Mouse (Mus musculus) intestine, postnatal 0 days (tissue): Measurements from ENCODE around the gene Agr2. TPM values are rescaled to one million over a fixed set of nuclear protein-coding genes. Genes with fewer than 3 reads are reported as not detected.

Source experiments
- ATAC-seq: fragments of 200-750 bp; cut with Nextera tagmentation; 2 replicates; pipeline ENCODE4 v1.8.0; 2017; ENCODE audit warnings: mild to moderate bottlenecking, moderate TSS enrichment, moderate library complexity
- H3K27ac ChIP-seq: fragments of 300-500 bp; sonication (generic); 2 replicates; pipeline ENCODE4 v1.5.1; 2014; ENCODE audit warnings: mild to moderate bottlenecking, low read depth, low read length, moderate library complexity
- H3K27me3 ChIP-seq: fragments of 300-500 bp; sonication (generic); replicated peaks from 2 replicates; pipeline ENCODE4 v1.6.1; 2014; ENCODE audit warnings: low read length, mixed read lengths; ENCODE audit not compliant: control insufficient read depth, insufficient read depth
- H3K36me3 ChIP-seq: fragments of 300-500 bp; sonication (generic); 2 replicates; pipeline ENCODE4 v1.6.1; 2014; ENCODE audit warnings: mild to moderate bottlenecking, moderate library complexity; ENCODE audit not compliant: control insufficient read depth, insufficient read depth
- H3K4me1 ChIP-seq: fragments of 300-500 bp; sonication (generic); replicated peaks from 2 replicates; pipeline ENCODE4 v1.6.1; 2014; ENCODE audit warnings: antibody characterized with exemption, low read length, mixed read lengths; ENCODE audit not compliant: control insufficient read depth, insufficient read depth
- H3K4me2 ChIP-seq: fragments of 300-500 bp; sonication (generic); replicated peaks from 2 replicates; pipeline ENCODE4 v1.6.1; 2014; ENCODE audit warnings: low read depth, mild to moderate bottlenecking, moderate library complexity
- H3K4me3 ChIP-seq: fragments of 300-500 bp; sonication (generic); 2 replicates; pipeline ENCODE4 v1.5.1; 2014; ENCODE audit warnings: low read depth, low read length
- H3K9ac ChIP-seq: fragments of 300-500 bp; sonication (generic); 2 replicates; pipeline ENCODE4 v1.6.1; 2014; ENCODE audit warnings: mild to moderate bottlenecking, low read depth, low read length
- H3K9me3 ChIP-seq: fragments of 300-500 bp; sonication (generic); 2 replicates; pipeline ENCODE4 v1.6.1; 2016; ENCODE audit warnings: mixed run types; ENCODE audit not compliant: control insufficient read depth
- CTCF ChIP-seq: sonication (generic); IDR thresholded peaks from 2 replicates; pipeline ENCODE4 v1.5.1; 2016; ENCODE audit warnings: low read depth, mild to moderate bottlenecking, control low read depth, antibody characterized with exemption, moderate library complexity
- WGBS: fragments of 180-500 bp; shearing (Covaris S2); extraction: QIAGEN DNeasy Blood & Tissue Kit; methylation state at CpG from one replicate; pipeline ENCODE4 v1.1.7; 2014; 5-methylcytosine and 5-hydroxymethylcytosine counted together
- polyA plus RNA-seq: library from polyadenylated mRNA; unstranded; fragments of >200 nt; fragmentation: Nextera tagmentation; extraction: Ambion mirVana; gene quantifications from 2 replicates; pipeline ENCODE4 v1.2.1, GENCODE M21; 2015

The Agr2 gene
- polyA plus RNA-seq, 1 experiment from 2014 or later: 502 TPM

- H3K4me2 ChIP-seq: no peak overlapping the region
- H3K9me3 ChIP-seq: no peaks in the 10 kb centered on the region
- H3K4me3 ChIP-seq: no peak overlapping the region
- no peaks in the 10 kb centered on the region for H3K27me3 ChIP-seq
- H3K9ac ChIP-seq: no peak overlapping the region
- WGBS: 50% methylated on average over 5 of the region's 5 CpGs
- H3K4me1 ChIP-seq: peaks cover 3% of the 10 kb centered on the region; the same call in 1 of the 2 replicates
- no peak for TF ChIP-seq CTCF
- no peaks in the 10 kb centered on the region for H3K36me3 ChIP-seq
- H3K27ac ChIP-seq: no peak overlapping the region
- ATAC-seq: no peak
Observed at GRCm38 (mm10) chr12:36028968-36029645, 36.4 kb downstream of the Agr2 start.

GRCm38 (mm10) chr12:36029687-36030086 is 37.0 kb downstream of the Agr2 start:
- Histone ChIP-seq H3K36me3 (no peaks in the 10 kb centered on the region), H3K4me3 (no peak overlapping the region), H3K27ac (no peak overlapping the region), H3K4me1 (peaks cover 3% of the 10 kb centered on the region; the same call in 1 of the 2 replicates), H3K9ac (no peak overlapping the region), H3K4me2 (no peak overlapping the region), H3K27me3 (no peaks in the 10 kb centered on the region), H3K9me3 (no peaks in the 10 kb centered on the region)
- TF ChIP-seq CTCF: no peak
- 71% methylated on average over 6 of the region's 6 CpGs for WGBS
- ATAC-seq: no peak

GRCm38 (mm10) chr12:36030660-36031363 is 38.1 kb downstream of the Agr2 start:
- no peak overlapping the region for H3K9ac ChIP-seq
- TF ChIP-seq CTCF: no peak
- H3K36me3 ChIP-seq: no peaks in the 10 kb centered on the region
- no peak overlapping the region for H3K27ac ChIP-seq
- H3K9me3 ChIP-seq: no peaks in the 10 kb centered on the region
- no peak for ATAC-seq
- H3K4me2 ChIP-seq: no peak overlapping the region
- H3K4me1 ChIP-seq: 0 out of 2 replicates have a peak, but pooled peaks cover 3% of the 10 kb centered on the region
- no peaks in the 10 kb centered on the region for H3K27me3 ChIP-seq
- H3K4me3 ChIP-seq: no peak overlapping the region
- WGBS: 74% methylated on average over 12 of the region's 12 CpGs

GRCm38 (mm10) chr12:36032419-36032818 is 39.7 kb downstream of the Agr2 start:
- Histone ChIP-seq H3K4me3 (no peak overlapping the region), H3K27me3 (no peaks in the 10 kb centered on the region), H3K9ac (no peak overlapping the region), H3K4me2 (no peak overlapping the region), H3K4me1 (0 out of 2 replicates have a peak, but pooled peaks cover 3% of the 10 kb centered on the region), H3K9me3 (no peaks in the 10 kb centered on the region), H3K27ac (no peak overlapping the region), H3K36me3 (no peaks in the 10 kb centered on the region)
- no peak for TF ChIP-seq CTCF
- WGBS: 77% methylated on average over 4 of the region's 4 CpGs
- ATAC-seq: no peak

- no peak overlapping the region for H3K4me2 ChIP-seq
- no peak for ATAC-seq
- H3K9ac ChIP-seq: no peak overlapping the region
- H3K36me3 ChIP-seq: no peaks in the 10 kb centered on the region
- H3K27ac ChIP-seq: no peak overlapping the region
- H3K4me1 ChIP-seq: no peaks in the 10 kb centered on the region
- 90% methylated on average over 6 of the region's 6 CpGs for WGBS
- no peaks in the 10 kb centered on the region for H3K9me3 ChIP-seq
- no peak for TF ChIP-seq CTCF
- H3K27me3 ChIP-seq: no peaks in the 10 kb centered on the region
- no peak overlapping the region for H3K4me3 ChIP-seq
Observed at GRCm38 (mm10) chr12:36035501-36035900, 42.8 kb downstream of the Agr2 start.

GRCm38 (mm10) chr12:36036121-36036520 is 43.4 kb downstream of the Agr2 start:
- Histone ChIP-seq H3K36me3 (no peaks in the 10 kb centered on the region), H3K9ac (no peak overlapping the region), H3K9me3 (no peaks in the 10 kb centered on the region), H3K4me2 (no peak overlapping the region), H3K4me1 (no peaks in the 10 kb centered on the region), H3K27ac (peak overlapping the region; percentile 15; the same call in 1 of the 2 replicates), H3K4me3 (no peak overlapping the region), H3K27me3 (no peaks in the 10 kb centered on the region)
- no peak for TF ChIP-seq CTCF
- ATAC-seq: peak; percentile 14; the same call in 1 of the 2 replicates
- 95% methylated on average over 7 of the region's 7 CpGs for WGBS
